Mouse (Mus musculus): ENCODE results near the gene Fetub.
"Not testable (repeated sequence)": the region's sequence is repeated elsewhere in the genome, so short reads cannot be mapped to it uniquely, and the experiment has no call there.

Gene Fetub

DNA sequence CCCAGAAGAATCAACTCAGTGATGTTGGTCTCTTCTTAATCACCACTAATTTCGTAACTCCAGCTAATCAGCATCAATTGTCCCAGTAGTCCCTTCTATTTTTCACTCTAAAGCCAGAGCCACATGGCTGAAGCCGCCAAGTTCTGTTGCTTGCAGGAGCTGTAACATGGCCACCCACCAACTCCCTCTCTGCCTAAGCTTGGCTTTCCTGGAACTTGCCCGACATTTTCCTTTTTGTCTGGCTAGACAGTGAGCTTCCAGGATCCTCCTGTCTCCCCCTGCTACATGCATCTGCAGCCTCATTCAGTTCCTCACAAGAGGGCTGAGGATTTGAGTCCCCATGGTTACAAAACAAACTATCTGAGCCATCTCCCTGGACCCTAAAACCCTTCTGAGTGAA, 6.1 kb upstream of the Fetub start:
- DNase-seq: no peak

DNA sequence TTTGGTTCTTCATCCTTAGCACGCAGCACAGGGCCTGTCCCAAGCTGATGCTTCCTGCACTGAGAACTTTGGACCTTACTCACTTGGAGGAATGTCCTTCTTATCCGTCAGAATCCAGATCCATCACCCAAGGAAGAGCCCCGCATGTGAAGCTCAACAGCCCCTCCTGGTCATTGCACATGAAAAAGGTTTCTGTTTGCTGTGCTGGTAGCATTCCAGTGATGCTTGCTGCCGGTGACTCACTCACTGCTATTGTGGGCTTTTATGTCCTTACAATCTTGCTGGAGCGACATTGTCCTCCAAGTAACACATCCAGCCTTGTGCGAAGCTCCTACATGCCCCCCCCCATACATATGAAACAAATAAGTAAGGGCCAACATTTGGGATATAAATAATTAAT, 5.2 kb upstream of the Fetub start:
- no peak for DNase-seq

DNA sequence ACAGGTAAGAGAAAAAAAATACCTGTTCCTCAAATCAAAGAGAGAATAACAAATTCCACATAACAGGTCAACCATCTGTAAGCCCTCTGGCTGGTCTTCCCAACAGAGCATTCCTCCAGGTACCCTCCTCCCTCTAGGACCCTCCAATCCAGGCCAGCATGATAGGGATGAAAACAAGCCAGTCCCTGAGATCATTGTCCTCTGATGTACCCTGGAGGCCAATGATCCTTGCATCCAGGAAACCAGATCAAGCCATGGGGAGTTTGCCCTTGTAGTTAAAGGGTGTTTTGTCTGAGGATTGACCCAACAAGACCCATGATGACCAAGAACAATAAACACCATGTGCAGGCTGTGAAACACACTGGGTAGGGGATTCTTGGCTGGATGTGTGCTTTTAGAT, 3.9 kb upstream of the Fetub start:
- DNase-seq: no peak

DNA sequence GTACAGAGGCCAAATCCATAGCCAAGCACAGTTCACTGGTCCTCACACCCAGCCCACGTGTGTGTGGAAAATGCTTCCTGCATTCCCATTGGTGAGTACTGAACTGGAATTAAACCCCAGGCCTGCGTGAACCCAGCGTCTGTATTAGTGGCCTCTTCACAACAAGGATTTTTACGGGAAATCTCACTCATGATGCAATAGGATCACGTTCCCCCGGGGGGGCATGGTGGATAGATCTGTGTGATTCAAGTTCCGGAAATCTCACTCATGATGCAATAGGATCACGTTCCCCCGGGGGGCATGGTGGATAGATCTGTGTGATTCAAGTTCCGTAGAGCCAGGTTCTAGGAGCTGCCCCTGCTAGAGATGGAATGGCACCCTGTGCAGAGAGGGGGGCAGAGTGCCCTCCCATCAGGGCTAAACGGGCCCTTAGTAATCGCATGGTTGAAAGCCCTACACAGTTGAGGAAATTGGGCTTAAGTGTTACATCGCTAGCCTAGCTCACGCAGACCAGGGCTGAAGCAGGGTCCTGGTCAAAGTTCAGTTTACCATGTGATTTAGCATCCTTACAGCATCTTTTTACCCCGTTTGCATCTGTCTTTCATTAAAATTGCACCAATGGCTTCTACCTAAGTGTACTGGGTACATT, 654 bp downstream of the Fetub start:
- DNase-seq: no peak

DNA sequence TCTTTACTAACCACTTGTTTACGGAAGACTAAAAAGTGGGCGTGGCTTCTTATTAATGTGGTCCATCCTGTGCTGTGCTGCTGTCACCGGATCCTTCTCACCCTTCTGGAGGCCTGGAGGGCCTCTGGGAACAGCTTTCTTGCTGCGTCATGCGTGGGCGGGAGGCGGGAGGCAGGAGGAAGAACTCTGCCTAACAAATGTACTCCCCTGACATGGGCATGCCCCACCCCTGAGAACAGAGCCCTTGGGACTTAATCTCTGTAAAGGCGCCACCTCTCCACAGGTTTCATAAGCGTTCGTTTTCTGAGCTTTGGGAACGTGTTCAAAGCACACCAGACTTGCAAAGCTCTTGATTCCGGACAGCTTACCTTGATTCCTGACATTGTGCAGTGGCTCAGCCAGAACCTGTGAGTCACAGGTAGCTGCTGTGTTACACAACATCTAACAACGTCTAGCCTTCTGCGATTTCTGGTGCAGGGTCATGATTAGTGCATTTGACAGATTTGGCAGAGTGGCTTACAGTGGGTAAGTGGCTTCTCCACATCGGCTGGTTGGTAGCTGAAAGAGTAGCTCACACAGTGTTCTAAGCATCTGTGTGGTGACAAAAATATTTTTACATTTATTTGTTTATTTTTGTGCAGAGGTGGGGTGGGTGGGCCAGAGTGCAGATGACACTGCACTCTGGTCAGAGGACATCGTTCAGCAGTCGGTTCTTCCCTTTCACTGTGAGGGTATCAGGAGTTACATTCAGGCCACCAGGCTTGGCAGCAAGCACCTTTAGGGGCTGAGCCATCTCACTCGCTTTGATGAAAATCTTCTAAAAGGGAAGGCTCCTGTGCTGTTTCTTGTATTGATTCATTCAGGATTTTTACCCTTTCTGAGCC, 2.1 kb downstream of the Fetub start:
- DNase-seq: no peak

DNA sequence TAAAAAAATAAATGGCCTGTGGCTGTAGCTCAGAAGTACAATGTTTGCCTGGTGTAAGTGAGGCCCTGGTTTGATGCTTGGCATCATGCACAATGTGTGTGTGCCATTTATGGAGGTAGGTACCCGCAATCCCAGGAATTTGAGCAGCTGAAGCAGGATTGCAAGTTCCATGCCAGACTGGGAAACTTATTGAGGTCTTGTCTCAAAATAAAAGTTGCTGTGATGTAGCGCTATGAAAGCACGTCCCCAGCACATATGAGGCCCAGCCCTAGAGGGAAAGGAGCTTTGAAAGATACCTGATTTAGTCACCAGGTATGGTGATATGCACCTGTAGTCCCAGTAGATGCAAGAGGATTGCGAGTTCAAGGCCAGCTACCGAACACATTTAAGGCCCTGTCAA, 3.6 kb downstream of the Fetub start:
- no peak for DNase-seq

DNA sequence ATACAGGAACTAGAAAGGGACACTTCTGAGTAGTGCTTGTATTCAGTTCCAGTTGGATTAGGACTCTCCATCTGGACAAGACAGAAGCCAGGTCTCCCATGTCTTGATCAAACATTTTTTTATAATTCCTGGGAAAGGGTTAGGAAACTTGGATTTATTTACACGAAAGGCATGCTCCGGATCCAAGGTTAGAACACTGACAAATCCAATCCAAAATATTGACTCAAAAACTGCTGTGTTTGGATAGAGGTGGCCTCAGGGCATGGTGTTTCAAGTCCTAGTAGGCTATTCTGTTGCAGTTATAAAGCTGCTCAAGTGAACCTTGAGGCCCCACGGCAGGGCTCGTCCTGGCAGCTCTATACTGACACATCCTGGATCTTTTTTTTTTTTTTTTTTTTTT, 4.3 kb downstream of the Fetub start:
- DNase-seq: no peak

DNA sequence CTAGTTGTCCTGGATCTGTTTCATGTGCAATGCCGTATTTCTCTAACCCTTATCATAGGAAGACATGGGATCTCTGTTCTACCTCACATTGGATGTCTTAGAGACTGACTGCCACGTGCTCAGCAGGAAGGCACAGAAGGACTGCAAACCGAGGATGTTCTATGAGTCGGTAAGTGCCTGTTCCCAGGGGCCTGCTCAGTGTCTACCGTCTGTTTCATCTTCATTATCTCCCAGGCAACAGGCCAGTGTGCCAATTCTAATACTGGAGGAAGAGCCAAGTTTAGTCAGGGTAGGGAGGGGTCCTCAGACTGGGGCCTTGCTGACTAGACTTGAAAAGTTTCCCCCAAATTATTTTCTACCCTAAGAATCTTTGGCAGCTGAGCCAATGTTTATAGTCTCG, 11.4 kb downstream of the Fetub start:
- no peak for DNase-seq

DNA sequence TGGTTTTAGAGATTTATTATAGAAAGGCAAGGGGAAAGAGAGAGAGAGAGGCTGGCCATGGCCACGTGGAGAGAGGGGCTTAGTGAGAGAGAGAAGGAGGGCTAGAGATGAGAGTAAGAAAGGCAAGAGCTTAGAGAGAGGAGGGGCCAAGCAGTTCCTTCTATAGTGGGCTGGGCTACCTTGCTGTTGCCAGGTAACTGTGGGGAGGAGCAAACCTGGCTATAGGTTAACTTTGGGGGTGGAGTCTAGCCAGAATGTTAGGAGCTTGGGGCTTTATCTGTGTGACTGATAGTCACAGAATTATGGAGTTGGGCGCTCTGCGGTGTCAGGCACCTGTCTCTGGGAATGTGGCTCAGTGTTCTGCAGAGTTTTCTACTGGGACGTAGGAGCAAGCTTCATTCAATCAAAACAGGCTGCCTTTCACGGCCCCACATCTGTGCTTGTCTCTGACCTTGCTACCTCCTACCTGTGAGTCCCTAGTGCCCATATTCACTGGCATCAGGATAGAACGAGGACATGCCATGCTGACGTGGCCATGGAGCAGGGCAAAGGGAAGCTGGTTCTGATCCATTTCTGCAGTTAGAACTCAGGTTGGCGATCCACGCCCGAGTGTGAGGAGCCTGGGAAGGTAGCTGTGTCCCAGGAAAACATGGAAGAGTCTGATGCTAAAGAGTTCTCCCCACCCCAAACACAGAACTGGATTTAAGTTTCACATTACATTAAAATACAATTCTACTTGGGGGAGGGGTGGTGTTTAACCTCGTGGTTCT, 13.5 kb downstream of the Fetub start:
- DNase-seq: no peak

DNA sequence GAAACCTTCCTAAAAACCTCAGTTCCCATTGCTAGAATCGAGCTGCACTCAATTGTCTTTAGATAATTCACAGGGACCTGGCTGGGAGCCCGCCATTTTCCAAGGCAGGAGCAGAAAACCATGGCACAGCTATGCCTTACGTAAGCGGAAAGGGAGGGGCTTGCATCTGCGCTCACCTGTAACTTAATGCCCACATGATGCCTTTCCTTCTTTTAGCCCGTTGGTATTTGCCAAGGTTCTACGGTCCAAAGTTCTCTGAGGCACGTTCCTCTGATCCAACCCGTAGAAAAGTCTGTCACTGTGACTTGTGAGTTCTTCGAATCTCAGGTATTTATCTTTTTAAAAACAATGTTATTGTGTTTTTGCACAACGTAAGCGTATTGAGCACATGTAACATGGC, 19.5 kb downstream of the Fetub start:
- no peak for DNase-seq

DNA sequence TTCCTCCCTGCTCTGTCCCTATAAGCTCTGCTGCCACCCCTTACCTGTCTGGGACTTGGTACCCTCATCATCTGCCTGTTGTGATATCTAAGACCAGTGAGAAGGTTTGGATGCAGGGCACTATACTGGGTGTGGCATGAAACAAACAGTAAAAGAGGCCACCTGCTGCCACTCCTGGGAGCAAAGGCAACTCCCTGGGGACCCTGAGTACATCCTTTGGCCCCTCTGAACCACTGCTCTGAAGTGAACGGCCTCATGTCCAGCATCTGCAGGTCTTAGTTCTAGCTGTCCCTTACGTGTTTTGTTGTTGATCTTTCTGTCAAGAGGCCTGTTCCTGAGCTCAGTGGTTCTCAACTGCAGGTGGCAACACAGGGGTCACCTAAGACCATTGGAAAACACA, 20.4 kb downstream of the Fetub start:
- no peak for DNase-seq

DNA sequence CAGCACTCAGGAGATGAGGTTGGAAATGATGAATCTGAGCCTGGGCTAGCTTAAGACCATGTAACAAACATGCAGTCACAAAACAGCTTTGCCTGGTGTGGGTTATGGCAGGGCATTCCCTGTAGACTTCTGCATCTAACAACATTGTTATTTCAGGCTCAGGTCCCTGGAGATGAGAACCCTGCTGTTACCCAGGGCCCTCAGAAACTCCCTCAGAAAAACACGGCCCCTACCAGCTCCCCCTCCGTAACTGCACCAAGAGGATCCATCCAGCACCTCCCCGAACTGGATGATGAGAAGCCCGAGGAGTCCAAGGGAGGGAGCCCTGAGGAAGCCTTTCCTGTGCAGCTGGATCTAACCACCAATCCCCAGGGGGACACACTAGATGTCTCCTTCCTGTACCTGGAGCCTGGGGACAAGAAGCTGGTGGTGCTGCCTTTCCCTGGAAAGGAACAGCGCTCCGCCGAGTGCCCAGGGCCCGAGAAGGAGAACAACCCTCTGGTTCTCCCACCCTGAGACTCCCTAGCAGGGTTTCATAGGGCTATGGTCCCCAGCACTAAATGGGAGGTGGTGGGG, 21.1 kb downstream of the Fetub start:
- no peak for DNase-seq

DNA sequence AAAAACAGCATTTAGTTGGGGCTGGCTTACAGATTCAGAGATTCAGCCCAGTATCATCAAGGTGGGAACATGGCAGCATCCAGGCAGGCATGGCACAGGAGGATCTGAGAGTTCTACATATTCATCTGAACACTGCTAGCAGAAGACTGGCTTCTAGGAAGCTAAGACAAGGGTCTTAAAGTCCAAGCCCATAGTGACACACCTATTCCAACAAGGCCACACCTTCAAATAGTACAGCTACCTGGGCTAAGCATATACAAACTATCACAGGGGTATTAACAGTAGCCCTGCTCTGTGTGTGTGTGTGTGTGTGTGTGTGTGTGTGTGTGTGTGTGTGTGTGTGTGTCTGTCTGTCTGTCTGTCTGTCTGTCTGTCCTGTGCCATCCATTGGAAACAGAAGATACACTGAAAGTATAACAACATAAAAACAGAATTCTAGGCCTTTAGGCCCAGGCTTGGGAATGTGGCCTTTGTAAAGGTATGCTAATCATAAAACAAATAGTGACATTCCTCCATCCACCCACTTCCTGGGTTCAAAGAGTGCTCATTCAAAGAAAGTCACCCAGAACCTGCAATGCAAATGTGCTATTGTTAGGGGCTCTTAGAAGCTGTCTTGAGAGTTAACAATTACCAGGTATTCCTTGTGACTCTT, 23.8 kb downstream of the Fetub start:
- not testable (repeated sequence) for DNase-seq

DNA sequence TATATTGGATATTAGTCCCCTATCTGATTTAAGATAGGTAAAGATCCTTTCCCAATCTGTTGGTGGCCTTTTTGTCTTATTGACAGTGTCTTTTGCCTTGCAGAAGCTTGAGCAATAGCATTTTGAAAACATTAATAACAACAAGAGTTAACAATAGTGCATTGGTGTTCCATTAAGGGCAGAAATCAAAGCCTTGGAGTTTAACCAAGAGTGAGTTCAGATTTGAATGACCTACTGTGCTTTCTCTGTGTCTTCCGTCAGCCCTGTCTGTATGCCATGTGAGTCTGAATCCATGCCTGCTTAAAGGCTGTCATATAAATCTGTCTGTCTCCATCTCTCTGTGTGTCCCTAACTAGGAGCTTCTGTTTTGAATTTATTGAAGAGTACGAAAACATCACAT, 29.2 kb downstream of the Fetub start:
- no peak for DNase-seq

DNA sequence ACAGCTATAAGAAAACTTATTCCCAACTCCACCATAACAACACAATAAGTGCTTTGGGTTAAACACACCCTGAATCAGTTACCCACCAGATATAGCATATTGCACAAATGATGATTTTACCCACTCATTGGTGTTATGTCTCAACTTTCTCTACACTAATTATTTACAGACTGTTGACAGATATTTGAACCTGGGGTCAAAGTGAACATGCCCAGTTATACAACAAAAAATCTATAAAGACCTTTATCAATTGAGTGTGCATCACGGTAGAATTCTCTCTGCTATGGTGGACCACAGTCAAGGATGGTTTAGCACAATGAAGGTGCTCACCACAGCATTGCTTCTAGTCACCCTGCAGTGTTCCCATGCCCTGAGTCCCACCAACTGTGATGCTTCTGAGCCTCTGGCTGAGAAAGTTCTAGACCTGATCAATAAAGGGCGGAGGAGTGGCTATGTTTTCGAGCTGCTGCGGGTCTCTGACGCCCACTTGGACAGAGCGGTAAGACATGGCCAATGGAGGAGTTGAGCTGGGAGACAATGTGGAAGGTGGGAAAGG, 32.8 kb downstream of the Fetub start, which contains the start of gene Hrg:
TSS of gene Hrg (plus strand) at position 233 of the 556 bp plus-strand sequence.
- DNase-seq: no peak

DNA sequence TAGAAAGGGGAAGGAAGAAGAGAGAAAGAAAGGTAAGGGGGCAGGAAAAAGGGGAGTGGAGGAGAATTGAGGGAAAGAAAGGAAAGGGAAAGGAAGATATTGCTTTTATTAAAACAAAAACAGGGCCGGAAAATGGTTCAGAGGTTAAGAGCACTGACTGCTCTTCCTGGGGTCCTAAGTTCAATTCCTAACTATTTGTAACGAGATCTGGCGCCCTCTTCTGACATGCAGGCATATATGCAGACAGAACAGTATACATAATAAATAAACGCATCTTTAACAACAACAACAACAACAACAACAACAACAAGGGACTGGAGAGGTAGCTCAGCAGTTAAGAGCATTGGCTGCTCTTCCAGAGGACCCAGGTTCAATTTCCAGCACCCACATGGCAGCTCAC, 34.9 kb downstream of the Fetub start:
- no peak for DNase-seq

DNA sequence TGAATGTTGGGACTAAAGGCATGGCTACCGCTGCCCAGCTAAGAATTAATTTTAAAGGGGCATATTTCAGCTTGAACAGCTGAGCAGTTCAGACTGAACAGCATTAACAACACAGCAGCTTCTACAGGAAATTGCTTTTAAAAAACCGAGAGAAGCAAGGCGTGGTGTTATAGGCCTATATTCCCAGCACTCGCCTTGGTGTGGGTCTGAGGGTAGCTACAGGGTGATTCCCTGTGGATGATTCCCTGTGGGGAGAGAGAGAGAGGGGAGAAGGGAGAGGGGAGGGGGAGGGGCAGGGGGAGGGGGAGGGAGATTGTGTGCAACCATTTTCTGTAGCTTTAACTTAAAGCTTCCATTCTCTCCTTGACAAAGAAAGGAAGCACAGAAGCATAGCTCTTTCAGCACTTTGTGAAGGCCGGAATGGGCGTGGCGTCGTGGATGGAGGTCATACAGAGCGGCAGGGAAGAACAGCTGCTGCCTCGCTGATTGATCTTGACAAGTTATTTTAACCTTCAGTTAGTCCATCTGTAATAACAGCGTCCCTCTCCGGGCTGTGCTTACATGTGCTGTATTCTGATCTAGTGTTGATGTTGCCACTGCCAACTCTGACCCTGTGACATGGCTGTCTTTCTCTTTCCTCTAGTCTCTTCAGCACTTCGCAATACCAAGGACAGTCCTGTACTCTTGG, 37.4 kb downstream of the Fetub start:
- DNase-seq: no peak

DNA sequence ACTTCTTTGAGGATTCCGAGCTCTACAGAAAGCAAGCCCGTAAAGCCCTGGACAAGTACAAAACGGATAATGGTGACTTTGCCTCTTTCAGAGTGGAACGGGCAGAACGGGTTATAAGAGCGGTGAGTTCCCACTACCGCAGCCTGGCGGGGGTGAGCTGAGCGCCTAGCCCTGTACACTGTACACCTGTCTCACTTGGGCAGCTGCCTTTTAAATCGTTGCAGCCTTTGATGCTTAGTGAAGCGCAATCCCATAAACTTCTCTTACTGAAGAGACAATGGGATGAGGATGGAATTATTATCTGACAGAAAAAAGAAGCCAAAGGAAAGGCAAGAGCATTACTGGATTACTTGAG, 37.9 kb downstream of the Fetub start:
- no peak for DNase-seq

DNA sequence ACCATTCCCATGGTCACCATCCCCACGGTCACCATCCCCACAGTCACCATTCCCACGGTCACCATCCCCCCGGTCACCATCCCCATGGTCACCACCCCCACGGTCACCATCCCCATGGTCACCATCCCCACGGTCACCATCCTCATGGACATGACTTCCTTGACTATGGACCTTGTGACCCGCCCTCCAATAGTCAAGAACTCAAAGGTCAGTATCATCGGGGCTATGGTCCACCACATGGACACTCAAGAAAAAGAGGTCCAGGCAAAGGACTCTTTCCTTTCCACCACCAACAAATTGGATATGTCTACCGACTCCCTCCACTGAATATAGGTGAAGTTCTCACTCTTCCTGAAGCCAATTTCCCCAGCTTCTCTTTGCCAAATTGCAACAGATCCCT, 42.9 kb downstream of the Fetub start:
- no peak for DNase-seq

DNA sequence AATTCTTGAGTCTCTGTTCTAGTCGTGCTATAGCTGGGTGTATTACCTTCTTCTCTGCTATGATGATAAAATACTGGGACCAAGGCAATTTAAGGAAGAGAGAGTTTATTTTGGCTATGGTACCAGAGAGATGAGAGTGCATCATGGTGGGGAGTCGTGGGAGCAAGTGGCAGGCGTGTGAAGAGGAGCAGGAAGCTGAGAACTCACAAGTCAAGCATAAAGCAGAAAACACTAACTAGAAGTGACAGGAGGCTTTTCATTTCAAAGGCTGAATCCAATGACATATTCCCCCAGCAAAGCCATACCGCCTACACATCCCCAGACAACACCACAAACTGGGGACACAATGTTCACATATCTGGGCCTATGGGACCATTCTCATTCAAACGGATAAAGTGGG, 44.1 kb downstream of the Fetub start:
- DNase-seq: no peak

DNA sequence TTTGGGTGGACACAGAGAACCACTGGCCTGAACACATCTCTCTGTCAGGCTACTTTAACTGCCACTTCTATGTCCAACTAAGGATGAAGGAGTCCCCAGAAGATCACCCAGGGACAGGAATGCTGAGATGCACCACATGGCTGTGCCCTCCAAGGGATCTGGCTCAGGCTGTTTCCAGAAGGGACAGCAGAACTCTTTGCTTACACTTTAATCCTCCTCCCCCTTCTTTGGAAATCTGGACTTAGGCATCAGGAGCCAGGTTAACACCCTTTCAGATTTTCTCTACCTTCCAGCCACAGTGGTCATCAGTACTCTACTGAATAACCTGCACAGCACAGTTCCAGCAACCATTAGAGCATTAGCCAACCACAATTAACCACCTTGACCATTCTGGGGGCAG, 45.2 kb downstream of the Fetub start:
- DNase-seq: no peak

Measured in thymus, postnatal 25 days (tissue).